Mouse (Mus musculus): Measurements from ENCODE around the gene Rai1. TPM values are rescaled to one million over a fixed set of nuclear protein-coding genes. Genes with fewer than 3 reads are reported as not detected.
A peak's percentile ranks its signal among the peaks of the same experiment; 100 is the strongest.

Gene Rai1
- polyA plus RNA-seq, 1 experiment = 123 TPM

GRCm38 (mm10) chr11:60130516-60130915 is 25.7 kb downstream of the Rai1 start:
- peaks cover 25% of the 10 kb centered on the region for H3K4me1 ChIP-seq (ENCODE audit: control insufficient read depth, insufficient read depth, low read length)
- no peak overlapping the region for H3K27ac ChIP-seq (ENCODE audit: insufficient read depth, low read depth, low read length)
- WGBS = 70% methylated on average over 6 of the region's 6 CpGs
- H3K4me3 ChIP-seq (ENCODE audit: insufficient read depth, low read depth, low read length) = no peak overlapping the region
- TF ChIP-seq POLR2A (IDR thresholded peaks at IDR 0.05; ENCODE audit: insufficient read depth, low read depth, low read length) (no peak), CTCF (IDR thresholded peaks at IDR 0.05; ENCODE audit: insufficient read depth, low read depth, low read length) (no peak)

- Histone ChIP-seq H3K4me1 (ENCODE audit: control insufficient read depth, insufficient read depth, low read length) (peaks cover 19% of the 10 kb centered on the region), H3K27ac (ENCODE audit: insufficient read depth, low read depth, low read length) (no peak overlapping the region), H3K4me3 (ENCODE audit: insufficient read depth, low read depth, low read length) (no peak overlapping the region)
- 92% methylated on average over 1 of the region's 1 CpGs for WGBS
- TF ChIP-seq POLR2A (IDR thresholded peaks at IDR 0.05; ENCODE audit: insufficient read depth, low read depth, low read length) (no peak), CTCF (IDR thresholded peaks at IDR 0.05; ENCODE audit: insufficient read depth, low read depth, low read length) (no peak)
Measured at GRCm38 (mm10) chr11:60132061-60132460, 27.2 kb downstream of the Rai1 start.

GRCm38 (mm10) chr11:60136491-60136890 is 31.7 kb downstream of the Rai1 start:
- Histone ChIP-seq H3K27ac (ENCODE audit: insufficient read depth, low read depth, low read length) (no peak overlapping the region), H3K4me3 (ENCODE audit: insufficient read depth, low read depth, low read length) (no peak overlapping the region), H3K4me1 (ENCODE audit: control insufficient read depth, insufficient read depth, low read length) (peaks cover 18% of the 10 kb centered on the region)
- TF ChIP-seq POLR2A (IDR thresholded peaks at IDR 0.05; ENCODE audit: insufficient read depth, low read depth, low read length) (no peak), CTCF (IDR thresholded peaks at IDR 0.05; ENCODE audit: insufficient read depth, low read depth, low read length) (no peak)
- 89% methylated on average over 1 of the region's 1 CpGs for WGBS

GRCm38 (mm10) chr11:60137170-60137569 is 32.4 kb downstream of the Rai1 start:
- Histone ChIP-seq H3K4me3 (ENCODE audit: insufficient read depth, low read depth, low read length) (no peak overlapping the region), H3K27ac (ENCODE audit: insufficient read depth, low read depth, low read length) (no peak overlapping the region), H3K4me1 (ENCODE audit: control insufficient read depth, insufficient read depth, low read length) (peaks cover 23% of the 10 kb centered on the region)
- TF ChIP-seq POLR2A (IDR thresholded peaks at IDR 0.05; ENCODE audit: insufficient read depth, low read depth, low read length) (no peak), CTCF (IDR thresholded peaks at IDR 0.05; ENCODE audit: insufficient read depth, low read depth, low read length) (no peak)

GRCm38 (mm10) chr11:60139141-60139733 is 34.4 kb downstream of the Rai1 start:
- TF ChIP-seq POLR2A (IDR thresholded peaks at IDR 0.05; ENCODE audit: insufficient read depth, low read depth, low read length) = no peak
- TF ChIP-seq CTCF (IDR thresholded peaks at IDR 0.05; ENCODE audit: insufficient read depth, low read depth, low read length) = no peak; the same call in 1 of the 2 replicates
- Histone ChIP-seq H3K4me1 (ENCODE audit: control insufficient read depth, insufficient read depth, low read length) (peaks cover 33% of the 10 kb centered on the region), H3K27ac (ENCODE audit: insufficient read depth, low read depth, low read length) (peak overlapping the region; percentile 95), H3K4me3 (ENCODE audit: insufficient read depth, low read depth, low read length) (peak overlapping the region; percentile 99)
- WGBS = 6% methylated on average over 24 of the region's 24 CpGs

GRCm38 (mm10) chr11:60139734-60140371 is 35.0 kb downstream of the Rai1 start:
- peak overlapping the region; percentile 95 for H3K27ac ChIP-seq (ENCODE audit: insufficient read depth, low read depth, low read length)
- H3K4me3 ChIP-seq (ENCODE audit: insufficient read depth, low read depth, low read length) = peak overlapping the region; percentile 99
- under 1% methylated on average over 66 of the region's 66 CpGs for WGBS
- TF ChIP-seq POLR2A (IDR thresholded peaks at IDR 0.05; ENCODE audit: insufficient read depth, low read depth, low read length) = peak; percentile 63
- no peak for TF ChIP-seq CTCF (IDR thresholded peaks at IDR 0.05; ENCODE audit: insufficient read depth, low read depth, low read length)
- H3K4me1 ChIP-seq (ENCODE audit: control insufficient read depth, insufficient read depth, low read length) = peaks cover 34% of the 10 kb centered on the region

- WGBS = 3% methylated on average over 26 of the region's 32 CpGs
- no peak for TF ChIP-seq POLR2A (IDR thresholded peaks at IDR 0.05; ENCODE audit: insufficient read depth, low read depth, low read length)
- TF ChIP-seq CTCF (IDR thresholded peaks at IDR 0.05; ENCODE audit: insufficient read depth, low read depth, low read length) = no peak
- H3K4me1 ChIP-seq (ENCODE audit: control insufficient read depth, insufficient read depth, low read length) = peaks cover 39% of the 10 kb centered on the region
- peak overlapping the region; percentile 99 for H3K4me3 ChIP-seq (ENCODE audit: insufficient read depth, low read depth, low read length)
- H3K27ac ChIP-seq (ENCODE audit: insufficient read depth, low read depth, low read length) = peak overlapping the region; percentile 95
Measured at GRCm38 (mm10) chr11:60140586-60141284, 35.9 kb downstream of the Rai1 start.

GRCm38 (mm10) chr11:60141285-60141608 is 36.4 kb downstream of the Rai1 start:
- TF ChIP-seq POLR2A (IDR thresholded peaks at IDR 0.05; ENCODE audit: insufficient read depth, low read depth, low read length) = no peak
- TF ChIP-seq CTCF (IDR thresholded peaks at IDR 0.05; ENCODE audit: insufficient read depth, low read depth, low read length) = no peak
- no peak overlapping the region for H3K27ac ChIP-seq (ENCODE audit: insufficient read depth, low read depth, low read length)
- 12% methylated on average over 7 of the region's 7 CpGs for WGBS
- H3K4me3 ChIP-seq (ENCODE audit: insufficient read depth, low read depth, low read length) = peak overlapping the region; percentile 99
- H3K4me1 ChIP-seq (ENCODE audit: control insufficient read depth, insufficient read depth, low read length) = peaks cover 39% of the 10 kb centered on the region

GRCm38 (mm10) chr11:60143086-60143485 is 38.3 kb downstream of the Rai1 start:
- Histone ChIP-seq H3K4me1 (ENCODE audit: control insufficient read depth, insufficient read depth, low read length) (peaks cover 39% of the 10 kb centered on the region), H3K4me3 (ENCODE audit: insufficient read depth, low read depth, low read length) (no peak overlapping the region), H3K27ac (ENCODE audit: insufficient read depth, low read depth, low read length) (no peak overlapping the region)
- WGBS = 45% methylated on average over 4 of the region's 4 CpGs
- TF ChIP-seq POLR2A (IDR thresholded peaks at IDR 0.05; ENCODE audit: insufficient read depth, low read depth, low read length) (no peak), CTCF (IDR thresholded peaks at IDR 0.05; ENCODE audit: insufficient read depth, low read depth, low read length) (no peak)
